Mouse (Mus musculus): ENCODE data around the gene Tnfsf13.

GRCm38 (mm10) chr11:69704613-69705010 lies 19.0 kb upstream of the Tnfsf13 start:
- TF ChIP-seq GATA1 (IDR thresholded peaks at IDR 0.05; ENCODE audit: low read depth, low read length) (no peak), ZKSCAN1 (IDR thresholded peaks at IDR 0.05; ENCODE audit: low read depth, low read length) (no peak), CTCF (IDR thresholded peaks at IDR 0.05 in 2 of 3, conservative IDR thresholded peaks at IDR 0.05 in 1 of 3; ENCODE audit: control insufficient read depth in 1 of 3, insufficient read depth in 1 of 3, low read depth in 2 of 3, low read length in 3 of 3, poor library complexity in 1 of 3, severe bottlenecking in 1 of 3) (no peak), ZNF384 (IDR thresholded peaks at IDR 0.05; ENCODE audit: low read depth, low read length) (no peak), CHD1 (IDR thresholded peaks at IDR 0.05; ENCODE audit: low read depth, low read length) (no peak), POLR2A (IDR thresholded peaks at IDR 0.05; ENCODE audit: control insufficient read depth in 1 of 2, insufficient read depth in 1 of 2, low read depth in 1 of 2, low read length in 2 of 2, poor library complexity in 1 of 2) (no peak), HCFC1 (IDR thresholded peaks at IDR 0.05; ENCODE audit: low read depth, low read length) (no peak), POLR2AphosphoS2 (IDR thresholded peaks at IDR 0.05; ENCODE audit: low read length) (no peak), USF1 (IDR thresholded peaks at IDR 0.05; ENCODE audit: low read depth, low read length) (no peak), UBTF (IDR thresholded peaks at IDR 0.05; ENCODE audit: borderline replicate concordance, insufficient read depth, low read depth, low read length) (no peak), EP300 (IDR thresholded peaks at IDR 0.05; ENCODE audit: low read depth in 1 of 2, low read length in 2 of 2) (no peak)

All from MEL (cell line).